Mouse (Mus musculus) fat pad, adult 2 months (tissue): ENCODE results near the gene Ddx6.

Experiments used
- DNase-seq: peaks from one replicate; pipeline ENCODE4 v3.0.0-alpha.2; 2011; ENCODE audit warnings: low read depth, low spot score; ENCODE audit errors: extremely low read depth

Ddx6 gene

DNA sequence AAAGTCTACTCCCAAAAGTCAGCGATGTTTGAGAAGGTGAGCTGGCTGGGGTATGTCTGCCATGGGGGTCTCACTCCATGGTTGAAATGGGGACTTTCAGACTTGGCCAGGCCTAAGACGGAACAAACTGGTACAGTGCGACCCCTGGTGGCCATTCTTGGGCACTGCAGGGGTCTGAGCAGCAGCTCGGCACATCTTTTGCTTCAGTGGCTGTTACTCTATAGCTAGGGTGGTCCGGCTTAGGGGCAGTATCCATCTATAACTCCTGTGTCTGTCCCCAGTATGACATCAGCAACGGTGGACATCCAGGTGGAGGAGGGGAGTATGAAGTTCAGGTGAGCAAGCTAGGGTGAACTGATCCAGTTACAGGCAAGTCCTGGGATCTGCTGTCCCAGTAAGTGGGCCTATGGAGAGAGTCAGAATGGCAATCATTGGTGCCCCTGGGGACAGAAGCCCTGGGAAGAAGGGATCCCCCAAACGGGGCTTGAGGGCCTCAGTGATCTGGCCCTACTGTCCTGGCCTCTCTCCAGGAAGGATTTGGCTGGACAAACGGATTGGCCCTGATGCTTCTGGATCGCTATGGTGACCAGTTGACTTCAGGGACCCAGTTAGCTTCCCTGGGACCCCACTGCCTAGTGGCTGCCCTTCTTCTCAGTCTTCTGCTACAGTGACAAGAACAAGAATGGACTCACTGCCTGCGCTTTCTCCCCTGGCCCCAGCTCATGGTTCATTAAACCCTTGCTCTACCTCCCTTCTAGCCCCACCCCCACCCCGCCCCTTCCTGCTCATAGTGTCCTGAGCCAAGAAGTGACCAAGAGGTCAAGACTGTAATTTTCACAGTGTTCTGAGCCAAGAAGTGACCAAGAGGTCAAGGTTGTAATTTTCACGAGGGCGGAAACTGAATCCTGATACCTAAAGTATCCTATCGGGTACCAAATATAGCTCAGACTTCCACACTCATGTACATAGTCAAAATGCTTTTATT lies 80.9 kb downstream of the Ddx6 start:
- no peak for DNase-seq

- DNase-seq, result no peak
Measured at GRCm38 (mm10) chr9:44686638-44687037, 81.9 kb downstream of the Ddx6 start.

DNA sequence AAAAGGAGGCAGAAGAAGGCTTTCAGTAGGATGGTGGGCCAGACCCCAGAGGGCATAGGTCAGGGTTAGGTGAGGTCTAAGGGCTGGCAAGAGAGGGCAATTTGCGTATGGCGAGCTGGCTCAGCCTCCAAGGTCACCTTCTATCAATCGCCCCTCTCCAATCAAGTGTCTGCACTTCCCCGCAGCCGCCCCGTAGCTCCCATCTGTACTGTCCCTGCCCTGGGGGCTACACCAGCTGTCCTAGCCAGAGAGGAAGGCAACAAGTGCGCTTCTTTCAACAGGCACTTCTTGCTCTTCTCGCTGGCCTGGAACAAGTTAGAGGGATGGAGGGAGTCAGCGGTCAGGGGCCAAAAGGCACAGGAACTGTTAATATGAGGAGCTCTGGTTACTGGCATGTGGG lies 83.3 kb downstream of the Ddx6 start:
- no peak for DNase-seq
